Mouse (Mus musculus) liver, embryonic 13.5 days (tissue): Measurements from ENCODE around the gene Olfr874. TPM values are rescaled to one million over a fixed set of nuclear protein-coding genes. Genes with fewer than 3 reads are reported as not detected.
"Not testable (repeated sequence)": the region's sequence is repeated elsewhere in the genome, so short reads cannot be mapped to it uniquely, and the experiment has no call there.

ENCODE experiments used
- ATAC-seq: fragments of 200-750 bp; cut with Nextera tagmentation; 2 replicates; pipeline ENCODE4 v1.8.0; 2017; ENCODE audit warnings: low read depth, mild to moderate bottlenecking, moderate number of reproducible peaks, moderate library complexity
- DNase-seq: peaks from one replicate; pipeline ENCODE4 v3.0.0; 2022
- H3K27ac ChIP-seq: fragments of 300-500 bp; sonication (generic); 2 replicates; pipeline ENCODE4 v1.5.1; 2015; ENCODE audit warnings: moderate library complexity, mild to moderate bottlenecking, inconsistent platforms
- H3K27me3 ChIP-seq: fragments of 300-500 bp; sonication (generic); 2 replicates; pipeline ENCODE4 v1.6.1; 2015; ENCODE audit warnings: mild to moderate bottlenecking, inconsistent platforms
- H3K36me3 ChIP-seq: fragments of 300-500 bp; sonication (generic); 2 replicates; pipeline ENCODE4 v1.6.1; 2015; ENCODE audit warnings: mild to moderate bottlenecking, inconsistent platforms
- H3K4me1 ChIP-seq: fragments of 300-500 bp; sonication (generic); replicated peaks from 2 replicates; pipeline ENCODE4 v1.6.1; 2015; ENCODE audit warnings: inconsistent platforms
- H3K4me2 ChIP-seq: fragments of 300-500 bp; sonication (generic); 2 replicates; pipeline ENCODE4 v1.6.1; 2015; ENCODE audit warnings: inconsistent platforms, mild to moderate bottlenecking, moderate library complexity
- H3K4me3 ChIP-seq: fragments of 300-500 bp; sonication (generic); replicated peaks from 2 replicates; pipeline ENCODE4 v1.5.1; 2015; ENCODE audit warnings: mild to moderate bottlenecking, inconsistent platforms
- H3K9ac ChIP-seq: fragments of 300-500 bp; sonication (generic); 2 replicates; pipeline ENCODE4 v1.6.1; 2015; ENCODE audit warnings: mild to moderate bottlenecking, inconsistent platforms
- H3K9me3 ChIP-seq: fragments of 300-500 bp; sonication (generic); replicated peaks from 2 replicates; pipeline ENCODE4 v1.6.1; 2016; ENCODE audit warnings: inconsistent platforms
- WGBS: fragments of 180-500 bp; shearing (Covaris S2); methylation state at CpG from one replicate; pipeline ENCODE4 v1.1.7; 2015; ENCODE audit not compliant: insufficient replicate concordance; 5-methylcytosine and 5-hydroxymethylcytosine counted together
- polyA plus RNA-seq: library from polyadenylated mRNA; unstranded; fragments of >200 nt; fragmentation: Nextera tagmentation; extraction: Ambion mirVana; gene quantifications from 2 replicates; pipeline ENCODE4 v1.2.1, GENCODE M21; 2015

The Olfr874 gene
- polyA plus RNA-seq, 1 experiment from 2014 or later: not detected

DNA sequence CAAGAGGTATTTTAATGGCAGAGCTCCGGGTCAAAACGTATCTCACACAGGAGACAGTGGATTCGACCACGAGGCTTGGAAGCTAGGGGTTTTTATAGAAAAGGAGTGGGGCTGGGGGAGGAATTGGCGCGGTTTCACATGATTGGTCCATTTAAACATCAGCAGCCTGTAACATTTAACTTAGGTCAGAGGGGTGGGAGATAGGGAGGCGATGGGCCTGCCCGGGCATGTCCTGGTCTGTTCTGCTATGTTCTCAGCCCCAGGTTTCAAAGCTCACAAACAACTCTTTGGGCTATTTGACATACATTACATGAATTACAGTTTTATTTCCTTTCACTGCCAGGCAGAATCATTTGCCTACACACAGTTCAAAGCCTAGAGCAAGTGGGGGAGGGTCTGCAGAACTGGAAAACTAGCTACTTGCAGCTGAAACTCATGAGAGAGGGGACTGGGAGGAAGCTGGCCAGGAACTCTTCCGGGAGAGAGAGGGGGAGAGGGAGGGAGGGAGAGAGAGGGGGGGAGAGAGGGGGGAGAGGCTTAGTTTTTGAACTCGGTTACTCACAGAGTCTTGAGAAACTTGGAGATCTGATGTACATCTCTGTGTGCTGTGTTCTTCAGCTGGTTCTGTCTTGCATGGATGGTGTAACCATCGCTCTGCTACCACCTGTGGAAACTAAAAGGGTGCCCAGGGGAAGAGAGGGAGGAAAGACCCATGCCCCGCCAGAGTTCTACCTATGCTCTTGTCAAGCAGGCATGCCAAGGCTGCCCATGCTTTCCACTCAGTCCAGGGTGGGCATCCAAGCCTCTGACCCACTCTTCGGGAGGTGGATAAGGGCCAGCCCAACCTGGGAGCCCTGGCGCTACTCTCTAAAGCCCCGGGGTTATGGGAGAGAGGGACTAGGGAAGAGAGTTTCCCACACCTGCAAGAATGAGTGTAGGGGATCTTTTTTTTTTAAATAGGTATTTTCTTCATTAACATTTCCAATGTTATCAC is 38.8 kb downstream of the Olfr874 start:
- not testable (repeated sequence) for DNase-seq, H3K4me1 ChIP-seq, H3K9ac ChIP-seq, H3K27me3 ChIP-seq, H3K9me3 ChIP-seq, H3K4me2 ChIP-seq, H3K36me3 ChIP-seq, ATAC-seq, H3K4me3 ChIP-seq, H3K27ac ChIP-seq
- WGBS: 55% methylated on average over 11 of the region's 15 CpGs

DNA sequence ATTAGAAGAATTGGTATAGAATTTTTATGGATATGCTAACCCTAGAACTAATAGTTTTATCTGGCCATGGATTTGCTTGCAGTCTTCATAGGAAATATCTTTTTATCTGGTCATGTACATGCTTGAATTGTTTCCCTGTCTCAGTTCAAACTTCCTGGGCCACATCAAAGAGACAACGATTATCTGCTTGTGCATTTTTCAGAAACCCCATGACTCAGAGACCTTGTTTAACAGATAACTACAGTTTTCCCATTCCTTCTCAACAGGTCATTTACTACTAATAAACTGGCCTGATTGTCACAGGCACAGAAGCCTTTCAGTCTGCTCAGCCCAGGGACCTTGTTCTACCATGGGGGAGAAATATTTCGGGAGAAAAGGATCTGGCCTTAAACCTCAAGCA is 41.5 kb downstream of the Olfr874 start:
- ATAC-seq: no peak
- no peaks in the 10 kb centered on the region for H3K36me3 ChIP-seq
- no peaks in the 10 kb centered on the region for H3K9me3 ChIP-seq
- no peak overlapping the region for H3K4me3 ChIP-seq
- H3K4me2 ChIP-seq: no peak overlapping the region
- peaks cover 6% of the 10 kb centered on the region; the same call in 1 of the 2 replicates for H3K4me1 ChIP-seq
- no peaks in the 10 kb centered on the region for H3K27me3 ChIP-seq
- WGBS: 43% methylated on average over 2 of the region's 2 CpGs
- no peak for DNase-seq
- no peak overlapping the region for H3K27ac ChIP-seq
- H3K9ac ChIP-seq: no peak overlapping the region

Other genes starting within 250 kb of the Olfr874 start
- gene Esam, start 217.0 kb upstream of the Olfr874 start, polyA plus RNA-seq: 15.6 and 17.2 TPM in 2 replicates
- 0.15 and 0.60 TPM in 2 replicates for gene Vsig2, start 205.9 kb upstream of the Olfr874 start, polyA plus RNA-seq
- gene Nrgn, start 192.2 kb upstream of the Olfr874 start, polyA plus RNA-seq: 8.8 and 10.4 TPM in 2 replicates
- 4.3 and 5.5 TPM in 2 replicates for gene Siae, start 189.4 kb upstream of the Olfr874 start, polyA plus RNA-seq
- gene Spa17, start 131.4 kb upstream of the Olfr874 start, polyA plus RNA-seq: 2.4 and 2.8 TPM in 2 replicates
- 65.9 and 72.0 TPM in 2 replicates for gene Tbrg1, start 87.8 kb upstream of the Olfr874 start, polyA plus RNA-seq
- not detected in 2 replicates for gene Panx3, start 75.9 kb upstream of the Olfr874 start, polyA plus RNA-seq
- not detected in 2 replicates for gene Olfr160, start 28.9 kb upstream of the Olfr874 start, polyA plus RNA-seq
- gene Olfr875, start 26.8 kb downstream of the Olfr874 start, polyA plus RNA-seq: not detected in 2 replicates
- not detected in 2 replicates for gene Olfr876, start 57.9 kb downstream of the Olfr874 start, polyA plus RNA-seq
- not detected in 2 replicates for gene Olfr877, start 109.2 kb downstream of the Olfr874 start, polyA plus RNA-seq
- not detected in 2 replicates for gene Olfr145, start 151.6 kb downstream of the Olfr874 start, polyA plus RNA-seq
- not detected in 2 replicates for gene Olfr878, start 172.7 kb downstream of the Olfr874 start, polyA plus RNA-seq
- not detected in 2 replicates for gene Olfr881, start 246.7 kb downstream of the Olfr874 start, polyA plus RNA-seq